Mouse (Mus musculus): ENCODE results near the gene Nrros. TPM values are rescaled to one million over a fixed set of nuclear protein-coding genes. Genes with fewer than 3 reads are reported as not detected.
A peak's percentile ranks its signal among the peaks of the same experiment; 100 is the strongest.

Nrros gene
- polyA plus RNA-seq, 1 experiment from 2014 or later = 7.3 TPM

- Histone ChIP-seq H3K36me3 (replicated peaks) (no peaks in the 10 kb centered on the region), H3K4me3 (no peak overlapping the region), H3K4me1 (peaks cover 5% of the 10 kb centered on the region; the same call in 1 of the 2 replicates), H3K9me3 (no peaks in the 10 kb centered on the region), H3K27me3 (replicated peaks; ENCODE audit: low read depth, poor library complexity, severe bottlenecking) (no peaks in the 10 kb centered on the region), H3K27ac (replicated peaks) (no peak overlapping the region)
- DNase-seq (ENCODE audit: low spot score) = no peak
- WGBS = 88% methylated on average over 4 of the region's 4 CpGs
Observed at GRCm38 (mm10) chr16:32127046-32127445, 38.3 kb downstream of the Nrros start.

GRCm38 (mm10) chr16:32125364-32125763, 40.0 kb downstream of the Nrros start:
- Histone ChIP-seq H3K4me3 (no peak overlapping the region), H3K27me3 (replicated peaks; ENCODE audit: low read depth, poor library complexity, severe bottlenecking) (no peaks in the 10 kb centered on the region), H3K9me3 (no peaks in the 10 kb centered on the region), H3K27ac (replicated peaks) (no peak overlapping the region), H3K4me1 (peaks cover 4% of the 10 kb centered on the region; the same call in 1 of the 2 replicates), H3K36me3 (replicated peaks) (no peaks in the 10 kb centered on the region)
- 93% methylated on average over 3 of the region's 3 CpGs for WGBS
- no peak for DNase-seq (ENCODE audit: low spot score)

GRCm38 (mm10) chr16:32124444-32125335, 40.7 kb downstream of the Nrros start:
- no peak overlapping the region for H3K4me3 ChIP-seq
- 73% methylated on average over 17 of the region's 17 CpGs for WGBS
- no peak overlapping the region for H3K27ac ChIP-seq (replicated peaks)
- no peaks in the 10 kb centered on the region for H3K9me3 ChIP-seq
- no peaks in the 10 kb centered on the region for H3K36me3 ChIP-seq (replicated peaks)
- H3K27me3 ChIP-seq (replicated peaks; ENCODE audit: low read depth, poor library complexity, severe bottlenecking) = no peaks in the 10 kb centered on the region
- DNase-seq (ENCODE audit: low spot score) = no peak
- H3K4me1 ChIP-seq = no peaks in the 10 kb centered on the region

GRCm38 (mm10) chr16:32124020-32124419, 41.4 kb downstream of the Nrros start:
- no peaks in the 10 kb centered on the region for H3K4me1 ChIP-seq
- no peaks in the 10 kb centered on the region for H3K27me3 ChIP-seq (replicated peaks; ENCODE audit: low read depth, poor library complexity, severe bottlenecking)
- no peak overlapping the region for H3K27ac ChIP-seq (replicated peaks)
- no peak overlapping the region for H3K4me3 ChIP-seq
- no peaks in the 10 kb centered on the region for H3K36me3 ChIP-seq (replicated peaks)
- 92% methylated on average over 7 of the region's 7 CpGs for WGBS
- H3K9me3 ChIP-seq = no peaks in the 10 kb centered on the region
- DNase-seq (ENCODE audit: low spot score) = no peak

- no peaks in the 10 kb centered on the region for H3K9me3 ChIP-seq
- H3K4me1 ChIP-seq = 0 out of 2 replicates have a peak, but pooled peaks cover 4% of the 10 kb centered on the region
- no peaks in the 10 kb centered on the region for H3K36me3 ChIP-seq (replicated peaks)
- H3K27ac ChIP-seq (replicated peaks) = no peak overlapping the region
- DNase-seq (ENCODE audit: low spot score) = no peak
- WGBS = 78% methylated on average over 3 of the region's 3 CpGs
- H3K27me3 ChIP-seq (replicated peaks; ENCODE audit: low read depth, poor library complexity, severe bottlenecking) = no peaks in the 10 kb centered on the region
- H3K4me3 ChIP-seq = no peak overlapping the region
Observed at GRCm38 (mm10) chr16:32120454-32120853, 44.9 kb downstream of the Nrros start.

GRCm38 (mm10) chr16:32116186-32116585, 49.2 kb downstream of the Nrros start:
- Histone ChIP-seq H3K27ac (replicated peaks) (no peak overlapping the region), H3K27me3 (replicated peaks; ENCODE audit: low read depth, poor library complexity, severe bottlenecking) (no peaks in the 10 kb centered on the region), H3K9me3 (no peaks in the 10 kb centered on the region), H3K4me1 (0 out of 2 replicates have a peak, but pooled peaks cover 4% of the 10 kb centered on the region), H3K36me3 (replicated peaks) (no peaks in the 10 kb centered on the region), H3K4me3 (no peak overlapping the region)
- 60% methylated on average over 5 of the region's 5 CpGs for WGBS
- DNase-seq (ENCODE audit: low spot score) = no peak

- Histone ChIP-seq H3K4me3 (no peak overlapping the region), H3K4me1 (0 out of 2 replicates have a peak, but pooled peaks cover 4% of the 10 kb centered on the region), H3K9me3 (no peaks in the 10 kb centered on the region), H3K27me3 (replicated peaks; ENCODE audit: low read depth, poor library complexity, severe bottlenecking) (no peaks in the 10 kb centered on the region), H3K27ac (replicated peaks) (no peak overlapping the region), H3K36me3 (replicated peaks) (peaks cover 3% of the 10 kb centered on the region; the same call in 1 of the 2 replicates)
- DNase-seq (ENCODE audit: low spot score) = no peak
- 70% methylated on average over 6 of the region's 6 CpGs for WGBS
Observed at GRCm38 (mm10) chr16:32115781-32116180, 49.6 kb downstream of the Nrros start.

GRCm38 (mm10) chr16:32114968-32115695, 50.3 kb downstream of the Nrros start:
- H3K27ac ChIP-seq (replicated peaks) = no peak overlapping the region
- peak; percentile 87 for DNase-seq (ENCODE audit: low spot score)
- no peaks in the 10 kb centered on the region for H3K27me3 ChIP-seq (replicated peaks; ENCODE audit: low read depth, poor library complexity, severe bottlenecking)
- peaks cover 10% of the 10 kb centered on the region for H3K36me3 ChIP-seq (replicated peaks)
- H3K4me1 ChIP-seq = 0 out of 2 replicates have a peak, but pooled peaks cover 4% of the 10 kb centered on the region
- 20% methylated on average over 15 of the region's 15 CpGs for WGBS
- no peak overlapping the region for H3K4me3 ChIP-seq
- 0 out of 2 replicates have a peak, but pooled peaks cover 3% of the 10 kb centered on the region for H3K9me3 ChIP-seq

- 0 out of 2 replicates have a peak, but pooled peaks cover 4% of the 10 kb centered on the region for H3K4me1 ChIP-seq
- H3K9me3 ChIP-seq = 0 out of 2 replicates have a peak, but pooled peaks cover 3% of the 10 kb centered on the region
- no peak overlapping the region for H3K4me3 ChIP-seq
- H3K27ac ChIP-seq (replicated peaks) = no peak overlapping the region
- DNase-seq (ENCODE audit: low spot score) = no peak
- no peaks in the 10 kb centered on the region for H3K27me3 ChIP-seq (replicated peaks; ENCODE audit: low read depth, poor library complexity, severe bottlenecking)
- H3K36me3 ChIP-seq (replicated peaks) = peaks cover 17% of the 10 kb centered on the region
- 85% methylated on average over 10 of the region's 10 CpGs for WGBS
Observed at GRCm38 (mm10) chr16:32114406-32114805, 51.0 kb downstream of the Nrros start.

- 72% methylated on average over 23 of the region's 23 CpGs for WGBS
- Histone ChIP-seq H3K27ac (replicated peaks) (no peak overlapping the region), H3K4me3 (no peak overlapping the region), H3K4me1 (0 out of 2 replicates have a peak, but pooled peaks cover 4% of the 10 kb centered on the region), H3K36me3 (replicated peaks) (peaks cover 22% of the 10 kb centered on the region), H3K9me3 (0 out of 2 replicates have a peak, but pooled peaks cover 3% of the 10 kb centered on the region), H3K27me3 (replicated peaks; ENCODE audit: low read depth, poor library complexity, severe bottlenecking) (no peaks in the 10 kb centered on the region)
- no peak for DNase-seq (ENCODE audit: low spot score)
Observed at GRCm38 (mm10) chr16:32113541-32114218, 51.7 kb downstream of the Nrros start.

GRCm38 (mm10) chr16:32110951-32111699, 54.3 kb downstream of the Nrros start:
- 86% methylated on average over 15 of the region's 15 CpGs for WGBS
- no peak overlapping the region for H3K27ac ChIP-seq (replicated peaks)
- H3K4me1 ChIP-seq = 0 out of 2 replicates have a peak, but pooled peaks cover 4% of the 10 kb centered on the region
- H3K4me3 ChIP-seq = no peak overlapping the region
- no peaks in the 10 kb centered on the region for H3K27me3 ChIP-seq (replicated peaks; ENCODE audit: low read depth, poor library complexity, severe bottlenecking)
- peaks cover 46% of the 10 kb centered on the region for H3K36me3 ChIP-seq (replicated peaks)
- 0 out of 2 replicates have a peak, but pooled peaks cover 3% of the 10 kb centered on the region for H3K9me3 ChIP-seq
- DNase-seq (ENCODE audit: low spot score) = no peak
